26 mouse cellular contexts compared by ENCODE assay signal in genomic region chr7:90158034-90158433, GRCm38 (mm10). TPM values are rescaled to one million over a fixed set of nuclear protein-coding genes. Genes with fewer than 3 reads are reported as not detected.
A peak's percentile ranks its signal among the peaks of the same experiment; 100 is the strongest.
DNase-seq lines count a peak whose midpoint lies in the region; ATAC-seq and TF ChIP-seq lines count a peak whose summit lies in the region.
"Had no signal": no experiment of that assay in that cellular context is flagged by ENCODE, and none has a peak within 500 bp of the region (broad histone marks: within the 10 kb centered on the region; RNA-seq: fewer than 3 reads in every experiment).

No protein-coding gene starts in this region.

- 0 out of 2 replicates have a peak, but pooled peaks cover 4% of the 10 kb centered on the region for H3K4me1 ChIP-seq in liver, postnatal 0 days (ENCODE audit: insufficient read depth)
- H3K4me1 ChIP-seq: embryonic facial prominence, embryonic 10.5 days; embryonic facial prominence, embryonic 15.5 days; forebrain, embryonic 10.5 days; heart, embryonic 10.5 days; limb, embryonic 13.5 days had no signal

- no peaks in the 10 kb centered on the region for H3K27me3 ChIP-seq in liver, postnatal 0 days (ENCODE audit: insufficient read depth, low read length)
- H3K27me3 ChIP-seq: embryonic facial prominence, embryonic 15.5 days; forebrain, embryonic 15.5 days; heart, embryonic 15.5 days; limb, embryonic 13.5 days; liver, embryonic 15.5 days; Patski had no signal

- TF ChIP-seq CTCF in liver, postnatal 0 days (IDR thresholded peaks at IDR 0.05; ENCODE audit: low read depth), result no peak

- WGBS in liver, postnatal 0 days (ENCODE audit: insufficient replicate concordance), result 77% methylated on average over 2 of the region's 2 CpGs

- H3K4me3 ChIP-seq in liver, postnatal 0 days (ENCODE audit: low read depth, low read length), result no peak overlapping the region
- H3K4me3 ChIP-seq: embryonic facial prominence, embryonic 10.5 days; embryonic facial prominence, embryonic 15.5 days; forebrain, embryonic 10.5 days; forebrain, embryonic 15.5 days; heart, embryonic 10.5 days; heart, embryonic 15.5 days; layer of hippocampus, adult 2 months; limb, embryonic 13.5 days; liver, embryonic 15.5 days had no signal

- peaks cover 41% of the 10 kb centered on the region for H3K36me3 ChIP-seq in liver, postnatal 0 days (replicated peaks; ENCODE audit: insufficient read depth, low read length)

- no peaks in the 10 kb centered on the region for H3K9me3 ChIP-seq in liver, postnatal 0 days (ENCODE audit: low read length)
- H3K9me3 ChIP-seq: embryonic facial prominence, embryonic 10.5 days; embryonic facial prominence, embryonic 15.5 days; forebrain, embryonic 10.5 days; forebrain, embryonic 15.5 days; heart, embryonic 10.5 days; heart, embryonic 15.5 days; limb, embryonic 13.5 days; liver, embryonic 15.5 days had no signal

- H3K9ac ChIP-seq in liver, postnatal 0 days (replicated peaks), result no peak overlapping the region
- H3K9ac ChIP-seq: embryonic facial prominence, embryonic 15.5 days; forebrain, embryonic 15.5 days; heart, embryonic 15.5 days; hindbrain, embryonic 14.5 days; limb, embryonic 13.5 days; liver, embryonic 15.5 days had no signal

- peak; percentile 35 to 42 for DNase-seq in cerebellum, postnatal 10 days
- no peak for DNase-seq in cerebellum, adult 8-10 months
- peak; percentile 60 for DNase-seq in brain, adult 2 months (ENCODE audit: low read depth, low spot score)
- peak; percentile 11 for DNase-seq in fat pad, adult 2 months (ENCODE audit: extremely low read depth, low read depth, low spot score)
- no peak for DNase-seq in liver, postnatal 0 days
- no peak for DNase-seq in heart, postnatal 25 days (ENCODE audit: low spot score)
- DNase-seq in kidney, adult 11 months, result no peak
- DNase-seq: adrenal gland, postnatal 14 days; heart, adult 11 months; heart, postnatal 4 days; kidney, adult 2 months; kidney, postnatal 36 days; lung, postnatal 4 days; midbrain, embryonic 14.5 days had no signal

- no peak overlapping the region for H3K4me2 ChIP-seq in liver, postnatal 0 days (ENCODE audit: low read depth, low read length)
- H3K4me2 ChIP-seq: embryonic facial prominence, embryonic 15.5 days; forebrain, embryonic 15.5 days; heart, embryonic 15.5 days; hindbrain, embryonic 14.5 days; limb, embryonic 13.5 days; liver, embryonic 15.5 days had no signal

- no peak for TF ChIP-seq EP300 in liver, postnatal 0 days (IDR thresholded peaks at IDR 0.05; ENCODE audit: low read depth)

- ATAC-seq in liver, postnatal 0 days, result peak; percentile 30; the same call in 1 of the 2 replicates
- ATAC-seq: forebrain, embryonic 15.5 days; inflammation-experienced regulatory T-cells, adult 6 months; Patski had no signal

- intact Hi-C loops in heart, postnatal 25 days (cut with DNase I), result loop anchor here (10.0 kb wide), 1 partner anchor 107 kb away; the partner anchor contains the start of gene Ccdc83

- H3K27ac ChIP-seq in liver, postnatal 0 days (ENCODE audit: low read depth), result no peak overlapping the region
- H3K27ac ChIP-seq: embryonic facial prominence, embryonic 10.5 days; embryonic facial prominence, embryonic 15.5 days; forebrain, embryonic 10.5 days; forebrain, embryonic 15.5 days; heart, embryonic 10.5 days; heart, embryonic 15.5 days; hindbrain, embryonic 14.5 days; layer of hippocampus, adult 2 months; limb, embryonic 13.5 days; liver, embryonic 15.5 days had no signal

RNA-seq across cellular contexts. Expression of gene Picalm, which starts 28.0 kb away (rescaled TPM):
- polyA plus RNA-seq in liver, postnatal 0 days (2015; fragmentation: Nextera tagmentation; extraction: Ambion mirVana), result 29.9 and 30.6 TPM in 2 replicates
- total RNA-seq in heart, postnatal 25 days (2021), result 100 to 1,000 TPM; 116 to 126 TPM

Comparison
In these comparisons a context has a peak if more than half of its experiments do, and no peak if none do; other contexts are left out.
1. DNase-seq: peak in cerebellum, postnatal 10 days (2 of 2), brain, adult 2 months (single experiment) and fat pad, adult 2 months (single experiment); none in cerebellum, adult 8-10 months (single experiment), liver, postnatal 0 days (single experiment), heart, postnatal 25 days (single experiment) and kidney, adult 11 months (single experiment).